Mouse (Mus musculus): ENCODE data around the gene Plaa. TPM values are rescaled to one million over a fixed set of nuclear protein-coding genes. Genes with fewer than 3 reads are reported as not detected.
"Not testable (repeated sequence)": the region's sequence is repeated elsewhere in the genome, so short reads cannot be mapped to it uniquely, and the experiment has no call there.

The Plaa gene
- polyA plus RNA-seq (2015; fragmentation: Nextera tagmentation; extraction: Ambion mirVana): 49.3 and 52.8 TPM in 2 replicates

DNA sequence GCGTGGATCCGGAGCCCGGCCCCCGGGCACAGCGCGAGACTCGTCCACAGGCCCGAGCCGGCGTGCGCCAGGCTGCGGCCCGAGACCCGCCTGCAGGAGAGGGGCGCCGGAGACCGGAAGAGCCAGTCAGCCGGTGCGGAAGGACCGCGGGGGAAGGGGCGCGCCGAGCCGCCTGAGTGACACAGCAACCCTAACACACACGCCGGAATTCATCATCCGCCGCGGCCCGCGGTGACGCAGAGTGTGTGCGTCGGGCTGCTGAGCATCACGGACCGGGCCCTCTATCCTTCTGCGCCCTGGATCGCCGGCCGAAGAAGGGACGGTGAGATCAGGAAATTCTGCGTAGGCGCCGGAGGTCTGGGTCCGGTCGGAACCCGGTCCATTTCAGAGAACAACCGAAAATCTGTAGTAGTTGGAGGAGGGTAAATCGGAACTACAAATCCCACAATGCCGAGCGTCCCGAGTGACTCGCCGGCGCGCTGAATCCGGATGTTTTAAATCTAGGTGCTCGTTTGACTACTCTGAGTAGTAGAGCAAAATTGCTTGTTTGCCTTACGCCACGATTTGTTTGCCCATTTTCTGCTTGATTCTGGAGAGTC, at the start of gene Plaa:
Gene Plaa (minus strand): TSS at position 214 of the 599 bp plus-strand sequence.
- Histone ChIP-seq H3K9ac (ENCODE audit: low read depth, low read length) (peak within 1 kb of the TSS; percentile 94), H3K27me3 (replicated peaks; ENCODE audit: control insufficient read depth, insufficient read depth, low read length) (no peaks in the 10 kb centered on the region), H3K4me1 (ENCODE audit: control insufficient read depth, insufficient read depth, low read length) (peaks cover 7% of the 10 kb centered on the region; the same call in 1 of the 2 replicates), H3K4me2 (ENCODE audit: low read depth, low read length) (peak within 1 kb of the TSS; percentile 84), H3K4me3 (ENCODE audit: low read length) (peak within 1 kb of the TSS; percentile 99), H3K27ac (ENCODE audit: low read length) (peak within 1 kb of the TSS; percentile 84), H3K9me3 (ENCODE audit: control insufficient read depth, low read length) (no peaks in the 10 kb centered on the region), H3K36me3 (ENCODE audit: control insufficient read depth, insufficient read depth, low read length) (no peaks in the 10 kb centered on the region)
- peak; percentile 99 for ATAC-seq
- WGBS: under 1% methylated on average over 59 of the region's 61 CpGs

DNA sequence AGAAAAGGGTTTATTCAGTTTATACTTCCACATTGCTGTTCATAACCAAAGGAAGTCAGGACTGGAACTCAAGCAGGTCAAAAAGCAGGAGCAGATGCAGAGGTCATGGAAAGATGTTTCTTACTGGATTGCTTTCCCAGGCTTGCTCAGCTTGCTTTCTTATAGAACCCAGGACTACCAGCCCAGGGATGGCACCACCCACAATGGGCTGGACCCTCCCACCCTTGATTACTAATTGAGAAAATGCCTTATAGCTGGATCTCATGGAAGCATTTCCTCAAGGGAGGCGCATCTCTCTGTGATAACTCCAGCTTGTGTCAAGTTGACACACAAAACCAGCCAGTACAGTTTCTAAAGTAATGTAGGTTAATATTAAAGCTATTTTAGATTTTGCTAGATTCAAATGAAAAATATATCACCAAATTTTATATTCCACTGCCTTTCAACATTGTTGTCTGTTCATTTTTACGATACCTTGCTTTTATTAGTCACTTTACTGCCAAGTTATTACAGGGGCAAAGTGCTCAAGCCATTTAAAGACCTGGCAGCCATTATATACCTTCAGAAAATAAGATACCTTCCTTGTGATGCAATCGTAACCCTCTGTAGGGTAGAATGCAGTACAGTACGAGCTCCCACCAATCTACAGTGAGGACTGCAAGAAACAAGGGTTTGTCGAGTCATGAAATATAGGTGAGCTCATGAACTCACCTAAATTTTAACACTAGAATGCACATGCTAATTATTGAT, 47.6 kb upstream of the Plaa start:
- H3K9ac ChIP-seq (ENCODE audit: low read depth, low read length); H3K9me3 ChIP-seq (ENCODE audit: control insufficient read depth, low read length); H3K4me1 ChIP-seq (ENCODE audit: control insufficient read depth, insufficient read depth, low read length); H3K4me2 ChIP-seq (ENCODE audit: low read depth, low read length); H3K36me3 ChIP-seq (ENCODE audit: control insufficient read depth, insufficient read depth, low read length); H3K4me3 ChIP-seq (ENCODE audit: low read length); H3K27me3 ChIP-seq (replicated peaks; ENCODE audit: control insufficient read depth, insufficient read depth, low read length): not testable (repeated sequence)
- H3K27ac ChIP-seq (ENCODE audit: low read length): peak overlapping the region; percentile 57; the same call in 1 of the 2 replicates
- peak; percentile 99 for ATAC-seq
- 72% methylated on average over 5 of the region's 5 CpGs for WGBS

DNA sequence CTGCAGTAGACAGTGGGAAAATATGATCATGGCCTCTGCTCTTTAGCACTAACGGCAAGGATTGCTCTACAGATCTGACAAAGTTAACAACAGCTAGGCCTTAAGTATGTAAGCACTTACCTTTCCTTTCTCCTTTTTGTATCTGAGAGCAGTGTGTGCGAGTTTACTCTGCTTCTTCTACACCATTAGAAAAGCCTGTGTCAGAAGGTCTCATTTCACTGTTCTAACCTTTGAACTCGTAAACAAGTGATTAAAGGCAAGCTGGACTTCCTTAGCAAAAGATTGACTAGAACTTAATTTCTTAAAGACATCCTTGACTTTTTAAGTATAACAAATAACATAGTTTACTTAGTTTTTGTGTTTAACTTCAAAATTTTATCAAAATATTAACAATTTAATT, 46.9 kb upstream of the Plaa start, which contains the start of gene Lrrc19:
Gene Lrrc19 (minus strand): TSS at position 225 of the 400 bp plus-strand sequence.
- no peak within 1 kb of the TSS for H3K9ac ChIP-seq (ENCODE audit: low read depth, low read length)
- no peak within 1 kb of the TSS for H3K4me3 ChIP-seq (ENCODE audit: low read length)
- H3K27ac ChIP-seq (ENCODE audit: low read length): peak within 1 kb of the TSS; percentile 65; the same call in 1 of the 2 replicates
- peak; percentile 61 for ATAC-seq
- no peaks in the 10 kb centered on the region for H3K9me3 ChIP-seq (ENCODE audit: control insufficient read depth, low read length)
- 78% methylated on average over 3 of the region's 3 CpGs for WGBS
- no peaks in the 10 kb centered on the region for H3K4me1 ChIP-seq (ENCODE audit: control insufficient read depth, insufficient read depth, low read length)
- no peak within 1 kb of the TSS for H3K4me2 ChIP-seq (ENCODE audit: low read depth, low read length)
- H3K36me3 ChIP-seq (ENCODE audit: control insufficient read depth, insufficient read depth, low read length): no peaks in the 10 kb centered on the region
- H3K27me3 ChIP-seq (replicated peaks; ENCODE audit: control insufficient read depth, insufficient read depth, low read length): no peaks in the 10 kb centered on the region

DNA sequence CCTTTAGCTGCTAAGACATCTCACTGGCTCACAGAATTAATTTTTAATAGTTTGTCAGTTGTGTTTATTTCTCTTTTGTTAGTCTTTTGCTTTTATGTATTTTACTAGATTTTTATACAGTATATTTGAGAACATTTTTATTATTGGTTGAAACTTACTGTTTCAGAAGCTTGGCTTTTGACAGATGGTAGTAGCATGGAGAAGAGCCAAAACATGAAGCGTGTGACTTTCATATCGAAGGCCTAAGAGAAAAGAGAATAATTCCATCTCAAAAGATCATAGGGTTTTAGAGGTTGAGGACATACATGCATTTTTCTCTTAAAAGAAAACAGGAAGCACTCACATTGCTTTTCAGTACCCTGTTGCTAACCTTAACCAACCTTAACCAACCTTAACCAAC, 40.1 kb upstream of the Plaa start:
- 96% methylated on average over 2 of the region's 2 CpGs for WGBS
- no peaks in the 10 kb centered on the region for H3K36me3 ChIP-seq (ENCODE audit: control insufficient read depth, insufficient read depth, low read length)
- no peaks in the 10 kb centered on the region for H3K27me3 ChIP-seq (replicated peaks; ENCODE audit: control insufficient read depth, insufficient read depth, low read length)
- H3K4me2 ChIP-seq (ENCODE audit: low read depth, low read length): no peak overlapping the region
- ATAC-seq: no peak
- H3K4me1 ChIP-seq (ENCODE audit: control insufficient read depth, insufficient read depth, low read length): no peaks in the 10 kb centered on the region
- no peaks in the 10 kb centered on the region for H3K9me3 ChIP-seq (ENCODE audit: control insufficient read depth, low read length)
- H3K4me3 ChIP-seq (ENCODE audit: low read length): no peak overlapping the region
- no peak overlapping the region for H3K27ac ChIP-seq (ENCODE audit: low read length)
- H3K9ac ChIP-seq (ENCODE audit: low read depth, low read length): no peak overlapping the region

DNA sequence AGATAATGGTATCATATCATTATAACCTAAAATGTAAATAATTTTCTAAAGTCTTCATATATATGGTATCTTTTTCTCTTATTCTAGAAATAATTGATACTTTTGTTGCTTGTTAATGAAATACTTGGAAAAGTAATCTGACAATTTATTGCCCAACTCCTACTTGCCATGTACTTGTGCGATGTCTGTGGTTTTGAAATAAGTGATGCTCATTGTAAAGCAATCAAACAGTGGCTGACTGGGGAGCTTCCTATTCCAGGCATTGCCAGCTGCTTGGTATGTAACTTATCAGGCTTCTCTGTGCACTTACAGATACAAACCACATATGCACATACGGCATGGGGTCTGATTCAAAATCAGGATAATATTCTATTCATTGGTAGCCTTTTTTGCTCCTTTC, 17.0 kb upstream of the Plaa start:
- no peaks in the 10 kb centered on the region for H3K36me3 ChIP-seq (ENCODE audit: control insufficient read depth, insufficient read depth, low read length)
- no peaks in the 10 kb centered on the region for H3K27me3 ChIP-seq (replicated peaks; ENCODE audit: control insufficient read depth, insufficient read depth, low read length)
- H3K9me3 ChIP-seq (ENCODE audit: control insufficient read depth, low read length): no peaks in the 10 kb centered on the region
- no peak overlapping the region for H3K9ac ChIP-seq (ENCODE audit: low read depth, low read length)
- no peak overlapping the region for H3K4me2 ChIP-seq (ENCODE audit: low read depth, low read length)
- no peak overlapping the region for H3K27ac ChIP-seq (ENCODE audit: low read length)
- 0 out of 2 replicates have a peak, but pooled peaks cover under 1% of the 10 kb centered on the region for H3K4me1 ChIP-seq (ENCODE audit: control insufficient read depth, insufficient read depth, low read length)
- 90% methylated on average over 2 of the region's 2 CpGs for WGBS
- no peak overlapping the region for H3K4me3 ChIP-seq (ENCODE audit: low read length)
- no peak for ATAC-seq

DNA sequence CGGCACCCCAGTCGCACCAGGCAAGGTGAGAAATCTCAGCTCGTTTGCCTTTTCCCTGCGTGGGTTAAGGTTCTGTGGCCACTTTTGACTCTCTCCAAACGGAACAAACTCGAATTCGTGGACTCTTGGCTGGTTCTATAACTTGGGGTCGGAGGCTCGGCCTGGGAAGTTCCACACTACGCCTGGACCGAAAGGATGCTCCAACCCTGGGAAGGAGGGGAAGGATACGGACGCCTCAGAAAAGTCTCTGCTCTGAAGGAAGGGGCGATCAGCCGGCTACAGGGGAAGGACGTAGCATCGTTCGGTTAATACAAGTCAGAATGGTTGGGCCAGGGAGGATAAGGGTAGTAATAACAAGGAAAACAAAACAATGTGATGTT, 11.6 kb upstream of the Plaa start:
- Histone ChIP-seq H3K36me3 (ENCODE audit: control insufficient read depth, insufficient read depth, low read length) (no peaks in the 10 kb centered on the region), H3K9ac (ENCODE audit: low read depth, low read length) (peak overlapping the region; percentile 74), H3K27ac (ENCODE audit: low read length) (peak overlapping the region; percentile 58), H3K27me3 (replicated peaks; ENCODE audit: control insufficient read depth, insufficient read depth, low read length) (no peaks in the 10 kb centered on the region), H3K4me1 (ENCODE audit: control insufficient read depth, insufficient read depth, low read length) (0 out of 2 replicates have a peak, but pooled peaks cover 2% of the 10 kb centered on the region), H3K9me3 (ENCODE audit: control insufficient read depth, low read length) (no peaks in the 10 kb centered on the region), H3K4me3 (ENCODE audit: low read length) (peak overlapping the region; percentile 70), H3K4me2 (ENCODE audit: low read depth, low read length) (peak overlapping the region; percentile 71)
- peak; percentile 79 for ATAC-seq
- under 1% methylated on average over 18 of the region's 18 CpGs for WGBS

DNA sequence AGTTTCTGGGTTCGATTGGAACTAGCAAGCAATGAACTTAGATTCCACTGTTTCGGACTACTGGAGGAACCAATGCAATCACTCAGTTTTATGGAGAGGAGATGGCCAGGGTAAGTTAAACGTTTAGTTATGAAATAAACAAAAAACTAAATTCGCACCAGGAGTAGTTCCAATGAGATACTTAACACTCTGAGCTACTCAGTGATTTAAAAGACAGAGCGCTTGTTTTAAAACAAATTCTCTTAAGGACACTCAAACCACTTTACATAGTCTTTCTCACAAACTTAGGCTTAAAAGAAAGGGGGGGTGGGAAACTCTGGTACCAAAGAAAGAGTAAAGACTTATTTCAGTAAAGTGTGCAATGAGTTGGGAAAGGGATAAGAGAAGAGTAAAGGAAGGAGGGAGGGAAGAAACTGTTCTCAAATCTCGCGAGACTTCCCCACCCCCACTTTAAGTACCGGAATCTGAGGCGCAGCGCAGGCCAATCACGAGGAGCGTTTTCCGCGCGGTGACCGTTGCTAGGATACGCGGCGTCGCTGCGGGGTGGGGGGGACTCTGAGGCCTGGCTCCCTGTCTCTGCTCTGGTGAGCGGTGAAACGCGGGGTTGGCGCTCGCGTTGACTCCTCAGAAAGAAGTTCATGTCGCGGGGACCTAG, 11.1 kb upstream of the Plaa start, which contains the start of gene Ift74:
Gene Ift74 (plus strand): TSS at position 520 of the 655 bp plus-strand sequence.
- Histone ChIP-seq H3K4me2 (ENCODE audit: low read depth, low read length) (peak within 1 kb of the TSS; percentile 71), H3K27me3 (replicated peaks; ENCODE audit: control insufficient read depth, insufficient read depth, low read length) (no peaks in the 10 kb centered on the region), H3K27ac (ENCODE audit: low read length) (peak within 1 kb of the TSS; percentile 58), H3K9ac (ENCODE audit: low read depth, low read length) (peak within 1 kb of the TSS; percentile 74), H3K4me3 (ENCODE audit: low read length) (peak within 1 kb of the TSS; percentile 70), H3K4me1 (ENCODE audit: control insufficient read depth, insufficient read depth, low read length) (0 out of 2 replicates have a peak, but pooled peaks cover 2% of the 10 kb centered on the region), H3K36me3 (ENCODE audit: control insufficient read depth, insufficient read depth, low read length) (no peaks in the 10 kb centered on the region), H3K9me3 (ENCODE audit: control insufficient read depth, low read length) (no peaks in the 10 kb centered on the region)
- ATAC-seq: peak; percentile 100
- WGBS: 2% methylated on average over 29 of the region's 29 CpGs

DNA sequence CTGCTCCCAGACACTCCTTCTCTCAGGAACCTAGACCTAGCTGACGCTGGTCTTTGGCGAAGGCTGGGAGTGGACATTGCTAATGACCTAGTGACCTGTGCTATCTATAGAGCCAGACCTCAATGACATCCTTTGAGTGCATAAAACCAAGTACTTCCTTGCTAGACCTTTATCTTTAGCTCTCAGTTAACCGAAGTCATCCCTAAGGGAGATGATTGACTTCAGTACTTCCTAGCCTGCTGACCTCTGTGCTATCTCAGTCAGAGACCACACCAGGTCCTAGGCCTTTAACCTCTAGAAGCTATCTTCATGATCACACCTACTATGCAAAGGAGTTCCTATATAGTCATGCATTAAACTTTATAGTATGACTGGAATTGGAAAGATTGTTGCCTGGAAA, 7.3 kb upstream of the Plaa start:
- Histone ChIP-seq H3K36me3 (ENCODE audit: control insufficient read depth, insufficient read depth, low read length) (no peaks in the 10 kb centered on the region), H3K27ac (ENCODE audit: low read length) (no peak overlapping the region), H3K4me1 (ENCODE audit: control insufficient read depth, insufficient read depth, low read length) (0 out of 2 replicates have a peak, but pooled peaks cover 2% of the 10 kb centered on the region), H3K4me2 (ENCODE audit: low read depth, low read length) (no peak overlapping the region), H3K9me3 (ENCODE audit: control insufficient read depth, low read length) (no peaks in the 10 kb centered on the region), H3K9ac (ENCODE audit: low read depth, low read length) (no peak overlapping the region), H3K27me3 (replicated peaks; ENCODE audit: control insufficient read depth, insufficient read depth, low read length) (no peaks in the 10 kb centered on the region), H3K4me3 (ENCODE audit: low read length) (no peak overlapping the region)
- no peak for ATAC-seq
- whole genome bisulfite sequencing: 77% methylated on average over 3 of the region's 3 CpGs

DNA sequence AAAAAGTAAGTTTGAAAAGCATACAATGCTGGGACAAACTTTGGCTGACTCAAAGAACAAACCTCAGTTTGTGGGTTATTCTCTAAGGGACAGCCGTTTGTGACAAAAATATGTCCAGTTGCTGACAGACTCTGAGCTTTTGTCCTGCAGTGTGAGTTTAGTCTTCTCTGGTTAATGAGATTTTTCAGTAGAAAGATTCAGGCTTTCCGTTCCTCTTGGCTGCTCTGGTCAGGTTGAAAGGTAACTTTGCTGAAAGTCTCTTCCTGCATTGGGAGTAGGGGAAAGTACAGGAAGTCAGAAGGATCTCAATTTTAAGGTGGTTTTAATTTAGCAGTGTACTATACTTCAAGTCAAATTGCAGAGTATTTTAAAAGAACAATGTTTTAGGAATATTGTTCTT, 2.5 kb upstream of the Plaa start:
- Histone ChIP-seq H3K27ac (ENCODE audit: low read length) (no peak overlapping the region), H3K4me2 (ENCODE audit: low read depth, low read length) (no peak overlapping the region), H3K36me3 (ENCODE audit: control insufficient read depth, insufficient read depth, low read length) (no peaks in the 10 kb centered on the region), H3K9ac (ENCODE audit: low read depth, low read length) (no peak overlapping the region), H3K27me3 (replicated peaks; ENCODE audit: control insufficient read depth, insufficient read depth, low read length) (no peaks in the 10 kb centered on the region), H3K4me1 (ENCODE audit: control insufficient read depth, insufficient read depth, low read length) (peaks cover 5% of the 10 kb centered on the region; the same call in 1 of the 2 replicates), H3K4me3 (ENCODE audit: low read length) (no peak overlapping the region), H3K9me3 (ENCODE audit: control insufficient read depth, low read length) (no peaks in the 10 kb centered on the region)
- 92% methylated on average over 2 of the region's 2 CpGs for WGBS
- ATAC-seq: no peak

Measured in intestine, embryonic 16.5 days (tissue).